Mouse (Mus musculus): ENCODE data around the gene Bak1. TPM values are rescaled to one million over a fixed set of nuclear protein-coding genes. Genes with fewer than 3 reads are reported as not detected.
"Not testable (repeated sequence)": the region's sequence is repeated elsewhere in the genome, so short reads cannot be mapped to it uniquely, and the experiment has no call there.

Gene Bak1
- polyA plus RNA-seq, 1 experiment from 2014 or later, result 8.5 TPM

- H3K27ac ChIP-seq (ENCODE audit: low read length), result no peak overlapping the region
- H3K9ac ChIP-seq (ENCODE audit: low read depth, low read length), result no peak overlapping the region
- no peak overlapping the region for H3K4me2 ChIP-seq (ENCODE audit: low read depth, low read length)
- no peaks in the 10 kb centered on the region for H3K27me3 ChIP-seq (replicated peaks; ENCODE audit: control insufficient read depth, insufficient read depth, low read length)
- WGBS, result 83% methylated on average over 4 of the region's 4 CpGs
- no peaks in the 10 kb centered on the region for H3K4me1 ChIP-seq (ENCODE audit: control insufficient read depth, insufficient read depth, low read length)
- H3K9me3 ChIP-seq (ENCODE audit: control insufficient read depth, low read length), result no peaks in the 10 kb centered on the region
- no peaks in the 10 kb centered on the region; the same call in 1 of the 2 replicates for H3K36me3 ChIP-seq (ENCODE audit: control insufficient read depth, insufficient read depth, low read length)
- ATAC-seq, result no peak
- no peak overlapping the region for H3K4me3 ChIP-seq (ENCODE audit: low read length)
Observed at GRCm38 (mm10) chr17:26983382-26983781, 45.4 kb downstream of the Bak1 start.

GRCm38 (mm10) chr17:26981050-26981449 is 47.8 kb downstream of the Bak1 start:
- Histone ChIP-seq H3K4me1 (ENCODE audit: control insufficient read depth, insufficient read depth, low read length) (peaks cover 2% of the 10 kb centered on the region), H3K9me3 (ENCODE audit: control insufficient read depth, low read length) (no peaks in the 10 kb centered on the region), H3K4me3 (ENCODE audit: low read length) (no peak overlapping the region), H3K4me2 (ENCODE audit: low read depth, low read length) (no peak overlapping the region), H3K27me3 (replicated peaks; ENCODE audit: control insufficient read depth, insufficient read depth, low read length) (no peaks in the 10 kb centered on the region), H3K27ac (ENCODE audit: low read length) (no peak overlapping the region), H3K36me3 (ENCODE audit: control insufficient read depth, insufficient read depth, low read length) (peaks cover 2% of the 10 kb centered on the region), H3K9ac (ENCODE audit: low read depth, low read length) (no peak overlapping the region)
- 68% methylated on average over 2 of the region's 2 CpGs for WGBS
- no peak for ATAC-seq

DNA sequence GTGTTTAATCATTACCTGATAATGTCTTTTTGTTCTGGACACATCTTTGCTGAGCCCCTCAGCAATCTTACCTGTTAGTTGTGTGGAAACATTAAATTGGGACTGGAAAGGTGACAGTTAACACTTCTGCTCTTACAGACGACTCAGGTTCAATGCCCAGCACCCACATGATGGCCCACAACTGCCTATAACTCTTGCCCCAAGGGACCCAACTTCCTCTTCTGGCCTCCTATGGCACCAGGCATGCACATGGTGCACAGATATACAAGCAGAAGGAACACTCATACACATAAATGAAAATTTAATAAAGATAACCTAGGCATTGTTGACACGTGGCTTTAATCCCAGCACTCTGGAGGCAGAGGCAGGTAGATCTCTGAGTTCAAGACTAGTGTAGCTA is 49.4 kb downstream of the Bak1 start:
- no peak for ATAC-seq
- H3K27me3 ChIP-seq (replicated peaks; ENCODE audit: control insufficient read depth, insufficient read depth, low read length), result no peaks in the 10 kb centered on the region
- WGBS, result 74% methylated on average over 2 of the region's 2 CpGs
- H3K9ac ChIP-seq (ENCODE audit: low read depth, low read length), result no peak overlapping the region
- H3K36me3 ChIP-seq (ENCODE audit: control insufficient read depth, insufficient read depth, low read length), result peaks cover 2% of the 10 kb centered on the region
- H3K4me1 ChIP-seq (ENCODE audit: control insufficient read depth, insufficient read depth, low read length), result peaks cover 7% of the 10 kb centered on the region
- no peak overlapping the region for H3K4me3 ChIP-seq (ENCODE audit: low read length)
- no peak overlapping the region for H3K27ac ChIP-seq (ENCODE audit: low read length)
- no peaks in the 10 kb centered on the region for H3K9me3 ChIP-seq (ENCODE audit: control insufficient read depth, low read length)
- no peak overlapping the region for H3K4me2 ChIP-seq (ENCODE audit: low read depth, low read length)

DNA sequence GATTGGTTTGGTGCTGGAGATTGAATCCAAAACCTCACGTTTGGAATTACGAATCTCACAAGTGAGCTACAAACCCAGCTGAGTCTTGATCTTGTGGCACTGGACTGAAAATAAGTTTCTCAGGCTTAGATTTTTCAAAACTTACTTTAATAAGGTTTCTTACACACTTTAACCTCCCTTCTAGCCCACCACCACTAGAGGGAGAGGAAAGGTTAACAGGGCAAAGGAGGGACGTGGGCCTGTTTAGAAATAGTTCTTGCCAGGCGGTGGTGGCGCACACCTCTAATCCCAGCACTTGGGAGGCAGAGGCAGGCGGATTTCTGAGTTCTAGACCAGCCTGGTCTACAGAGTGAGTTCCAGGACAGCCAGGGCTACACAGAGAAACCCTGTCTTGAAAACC is 51.5 kb downstream of the Bak1 start:
- ATAC-seq; H3K4me2 ChIP-seq (ENCODE audit: low read depth, low read length); H3K4me3 ChIP-seq (ENCODE audit: low read length); H3K27ac ChIP-seq (ENCODE audit: low read length); H3K9me3 ChIP-seq (ENCODE audit: control insufficient read depth, low read length); H3K27me3 ChIP-seq (replicated peaks; ENCODE audit: control insufficient read depth, insufficient read depth, low read length); H3K9ac ChIP-seq (ENCODE audit: low read depth, low read length); H3K36me3 ChIP-seq (ENCODE audit: control insufficient read depth, insufficient read depth, low read length): not testable (repeated sequence)
- H3K4me1 ChIP-seq (ENCODE audit: control insufficient read depth, insufficient read depth, low read length), result peaks cover 16% of the 10 kb centered on the region
- WGBS, result 87% methylated on average over 6 of the region's 6 CpGs

DNA sequence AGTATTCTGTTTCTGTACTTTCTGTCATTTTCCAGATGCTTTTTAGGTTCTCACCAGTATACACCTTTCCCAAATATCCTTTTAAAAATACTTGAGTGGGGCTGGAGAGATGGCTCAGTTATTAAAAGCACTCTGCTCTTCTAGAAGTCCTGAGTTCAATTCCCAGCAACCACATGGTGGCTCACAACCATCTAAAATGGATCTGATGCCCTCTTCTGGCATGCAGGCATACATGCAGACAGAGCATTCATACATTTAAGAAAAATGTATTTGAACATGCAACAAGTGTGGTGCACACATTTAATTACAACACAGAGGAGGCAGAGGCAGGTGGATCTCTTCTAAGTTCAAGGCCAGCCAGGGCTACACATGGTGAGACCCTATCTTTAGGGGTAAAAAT is 53.4 kb downstream of the Bak1 start:
- H3K36me3 ChIP-seq (ENCODE audit: control insufficient read depth, insufficient read depth, low read length), result peaks cover 2% of the 10 kb centered on the region; the same call in 1 of the 2 replicates
- no peaks in the 10 kb centered on the region for H3K9me3 ChIP-seq (ENCODE audit: control insufficient read depth, low read length)
- peaks cover 25% of the 10 kb centered on the region for H3K4me1 ChIP-seq (ENCODE audit: control insufficient read depth, insufficient read depth, low read length)
- no peak overlapping the region for H3K4me2 ChIP-seq (ENCODE audit: low read depth, low read length)
- no peak for ATAC-seq
- no peak overlapping the region for H3K4me3 ChIP-seq (ENCODE audit: low read length)
- H3K27me3 ChIP-seq (replicated peaks; ENCODE audit: control insufficient read depth, insufficient read depth, low read length), result no peaks in the 10 kb centered on the region
- no peak overlapping the region for H3K27ac ChIP-seq (ENCODE audit: low read length)
- H3K9ac ChIP-seq (ENCODE audit: low read depth, low read length), result no peak overlapping the region

DNA sequence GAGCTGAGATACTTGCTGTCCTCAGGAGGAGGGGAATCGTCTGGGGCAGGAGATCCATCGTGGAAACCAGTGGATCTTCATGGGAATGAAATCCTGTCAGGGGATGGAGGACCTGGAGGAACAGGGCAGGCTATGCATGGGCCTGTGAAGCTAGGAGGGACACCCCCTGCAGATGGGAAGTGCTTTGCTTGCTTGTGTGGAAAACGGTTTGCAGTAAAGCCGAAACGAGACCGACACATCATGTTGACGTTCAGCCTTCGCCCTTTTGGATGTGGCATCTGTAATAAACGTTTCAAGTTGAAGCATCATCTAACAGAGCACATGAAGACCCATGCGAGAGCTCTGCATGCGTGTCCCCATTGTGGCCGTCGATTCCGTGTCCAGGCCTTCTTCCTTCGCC is 54.3 kb downstream of the Bak1 start:
- WGBS, result 91% methylated on average over 15 of the region's 15 CpGs
- Histone ChIP-seq H3K27me3 (replicated peaks; ENCODE audit: control insufficient read depth, insufficient read depth, low read length) (no peaks in the 10 kb centered on the region), H3K4me3 (ENCODE audit: low read length) (no peak overlapping the region), H3K4me2 (ENCODE audit: low read depth, low read length) (no peak overlapping the region), H3K9ac (ENCODE audit: low read depth, low read length) (no peak overlapping the region), H3K36me3 (ENCODE audit: control insufficient read depth, insufficient read depth, low read length) (peaks cover 2% of the 10 kb centered on the region; the same call in 1 of the 2 replicates), H3K9me3 (ENCODE audit: control insufficient read depth, low read length) (no peaks in the 10 kb centered on the region), H3K4me1 (ENCODE audit: control insufficient read depth, insufficient read depth, low read length) (peaks cover 25% of the 10 kb centered on the region), H3K27ac (ENCODE audit: low read length) (no peak overlapping the region)
- no peak for ATAC-seq

GRCm38 (mm10) chr17:26972703-26973574 is 55.9 kb downstream of the Bak1 start, which contains the start of gene Zbtb9:
Zbtb9 (plus strand) TSS chr17:26973167.
- Histone ChIP-seq H3K4me1 (ENCODE audit: control insufficient read depth, insufficient read depth, low read length) (peaks cover 25% of the 10 kb centered on the region), H3K27me3 (replicated peaks; ENCODE audit: control insufficient read depth, insufficient read depth, low read length) (no peaks in the 10 kb centered on the region), H3K4me2 (ENCODE audit: low read depth, low read length) (peak within 1 kb of the TSS; percentile 76), H3K27ac (ENCODE audit: low read length) (peak within 1 kb of the TSS; percentile 86), H3K36me3 (ENCODE audit: control insufficient read depth, insufficient read depth, low read length) (peaks cover 2% of the 10 kb centered on the region; the same call in 1 of the 2 replicates), H3K9me3 (ENCODE audit: control insufficient read depth, low read length) (no peaks in the 10 kb centered on the region), H3K9ac (ENCODE audit: low read depth, low read length) (peak within 1 kb of the TSS; percentile 88), H3K4me3 (ENCODE audit: low read length) (peak within 1 kb of the TSS; percentile 90)
- ATAC-seq, result peak; percentile 100
- WGBS, result under 1% methylated on average over 75 of the region's 75 CpGs

- Histone ChIP-seq H3K36me3 (ENCODE audit: control insufficient read depth, insufficient read depth, low read length) (peaks cover 5% of the 10 kb centered on the region; the same call in 1 of the 2 replicates), H3K4me1 (ENCODE audit: control insufficient read depth, insufficient read depth, low read length) (peaks cover 25% of the 10 kb centered on the region), H3K9ac (ENCODE audit: low read depth, low read length) (peak overlapping the region; percentile 88), H3K27me3 (replicated peaks; ENCODE audit: control insufficient read depth, insufficient read depth, low read length) (no peaks in the 10 kb centered on the region), H3K4me2 (ENCODE audit: low read depth, low read length) (peak overlapping the region; percentile 75), H3K27ac (ENCODE audit: low read length) (peak overlapping the region; percentile 86), H3K9me3 (ENCODE audit: control insufficient read depth, low read length) (no peaks in the 10 kb centered on the region), H3K4me3 (ENCODE audit: low read length) (peak overlapping the region; percentile 90)
- no peak for ATAC-seq
- 2% methylated on average over 3 of the region's 3 CpGs for WGBS
Observed at GRCm38 (mm10) chr17:26972107-26972506, 56.7 kb downstream of the Bak1 start.

DNA sequence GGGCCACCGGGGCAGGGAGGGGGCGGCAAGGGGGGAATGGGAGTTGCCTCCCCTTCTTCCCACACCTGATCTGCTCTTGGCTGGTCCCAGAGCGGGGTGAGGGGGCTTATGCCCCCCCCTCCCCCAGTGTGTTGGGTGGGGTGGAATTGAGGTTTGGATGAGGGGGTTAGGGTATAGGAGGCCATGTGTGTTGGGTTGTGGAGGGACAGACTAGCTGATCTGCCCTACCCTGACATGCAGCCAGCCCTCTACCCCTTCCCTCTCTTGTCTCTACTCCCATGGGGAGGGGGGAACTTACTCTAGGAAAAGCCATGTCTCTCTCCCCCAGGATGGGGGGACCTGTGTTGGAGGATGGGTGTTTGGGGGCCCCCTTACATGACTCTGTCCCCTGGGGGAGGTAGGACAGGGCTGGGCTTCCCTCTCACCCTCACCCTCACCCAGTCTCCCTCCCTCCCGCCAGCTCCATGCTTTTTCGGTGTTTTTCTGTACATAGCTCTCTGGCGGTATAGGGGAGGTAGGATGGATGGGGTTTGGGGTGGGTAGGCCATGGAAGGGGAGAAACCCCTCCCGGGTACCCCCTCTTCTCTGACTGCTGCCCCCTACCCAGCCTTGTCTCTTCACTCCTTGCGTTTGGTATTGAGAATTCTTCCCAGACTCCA is 57.4 kb downstream of the Bak1 start:
- Histone ChIP-seq H3K36me3 (ENCODE audit: control insufficient read depth, insufficient read depth, low read length) (peaks cover 3% of the 10 kb centered on the region; the same call in 1 of the 2 replicates), H3K4me3 (ENCODE audit: low read length) (peak overlapping the region; percentile 90; the same call in 1 of the 2 replicates), H3K9me3 (ENCODE audit: control insufficient read depth, low read length) (no peaks in the 10 kb centered on the region), H3K27ac (ENCODE audit: low read length) (peak overlapping the region; percentile 23), H3K9ac (ENCODE audit: low read depth, low read length) (peak overlapping the region; percentile 47), H3K4me2 (ENCODE audit: low read depth, low read length) (peak overlapping the region; percentile 75), H3K4me1 (ENCODE audit: control insufficient read depth, insufficient read depth, low read length) (peaks cover 25% of the 10 kb centered on the region), H3K27me3 (replicated peaks; ENCODE audit: control insufficient read depth, insufficient read depth, low read length) (no peaks in the 10 kb centered on the region)
- 52% methylated on average over 7 of the region's 8 CpGs for WGBS
- ATAC-seq, result no peak
